Mouse (Mus musculus) liver, embryonic 16.5 days (tissue): ENCODE results near the gene Arhgef18. TPM values are rescaled to one million over a fixed set of nuclear protein-coding genes. Genes with fewer than 3 reads are reported as not detected.

ENCODE experiments used
- ATAC-seq: fragments of 200-750 bp; cut with Nextera tagmentation; 2 replicates; pipeline ENCODE4 v1.8.0; 2017; ENCODE audit warnings: low read depth, mild to moderate bottlenecking, moderate number of reproducible peaks, moderate library complexity
- H3K27ac ChIP-seq: fragments of 300-500 bp; sonication (generic); 2 replicates; pipeline ENCODE4 v1.5.1; 2014; ENCODE audit warnings: mild to moderate bottlenecking, low read length
- H3K27me3 ChIP-seq: fragments of 300-500 bp; sonication (generic); 2 replicates; pipeline ENCODE4 v1.6.1; 2014; ENCODE audit warnings: low read depth, low read length, mixed read lengths; ENCODE audit not compliant: control insufficient read depth, insufficient read depth
- H3K36me3 ChIP-seq: fragments of 300-500 bp; sonication (generic); 2 replicates; pipeline ENCODE4 v1.6.1; 2014; ENCODE audit warnings: mild to moderate bottlenecking; ENCODE audit not compliant: control insufficient read depth, insufficient read depth
- H3K4me1 ChIP-seq: fragments of 300-500 bp; sonication (generic); 2 replicates; pipeline ENCODE4 v1.6.1; 2014; ENCODE audit warnings: low read depth, low read length, mixed read lengths; ENCODE audit not compliant: control insufficient read depth
- H3K4me2 ChIP-seq: fragments of 300-500 bp; sonication (generic); 2 replicates; pipeline ENCODE4 v1.6.1; 2014; ENCODE audit warnings: low read depth, low read length, mixed read lengths
- H3K4me3 ChIP-seq: fragments of 300-500 bp; sonication (generic); 2 replicates; pipeline ENCODE4 v1.5.1; 2014; ENCODE audit warnings: low read depth, mild to moderate bottlenecking, low read length
- H3K9ac ChIP-seq: fragments of 300-500 bp; sonication (generic); 2 replicates; pipeline ENCODE4 v1.6.1; 2014; ENCODE audit warnings: low read depth, low read length
- H3K9me3 ChIP-seq: fragments of 300-500 bp; sonication (generic); replicated peaks from 2 replicates; pipeline ENCODE4 v1.6.1; 2016; ENCODE audit warnings: low read length; ENCODE audit not compliant: control insufficient read depth
- WGBS: fragments of 180-500 bp; shearing (Covaris S2); extraction: QIAGEN DNeasy Blood & Tissue Kit; methylation state at CpG from one replicate; pipeline ENCODE4 v1.1.7; 2014; ENCODE audit not compliant: insufficient replicate concordance; 5-methylcytosine and 5-hydroxymethylcytosine counted together
- polyA plus RNA-seq: library from polyadenylated mRNA; unstranded; fragments of >200 nt; fragmentation: Nextera tagmentation; extraction: Ambion mirVana; gene quantifications from 2 replicates; pipeline ENCODE4 v1.2.1, GENCODE M21; 2015

Gene Arhgef18
- polyA plus RNA-seq, 1 experiment from 2014 or later: 2.6 TPM

GRCm38 (mm10) chr8:3451992-3452391 is 59.2 kb downstream of the Arhgef18 start:
- Histone ChIP-seq H3K27ac (no peak overlapping the region), H3K27me3 (no peaks in the 10 kb centered on the region), H3K4me1 (no peaks in the 10 kb centered on the region), H3K9ac (no peak overlapping the region), H3K4me2 (no peak overlapping the region), H3K9me3 (no peaks in the 10 kb centered on the region), H3K36me3 (peaks cover 32% of the 10 kb centered on the region), H3K4me3 (no peak overlapping the region)
- no peak for ATAC-seq
- 92% methylated on average over 25 of the region's 25 CpGs for WGBS

DNA sequence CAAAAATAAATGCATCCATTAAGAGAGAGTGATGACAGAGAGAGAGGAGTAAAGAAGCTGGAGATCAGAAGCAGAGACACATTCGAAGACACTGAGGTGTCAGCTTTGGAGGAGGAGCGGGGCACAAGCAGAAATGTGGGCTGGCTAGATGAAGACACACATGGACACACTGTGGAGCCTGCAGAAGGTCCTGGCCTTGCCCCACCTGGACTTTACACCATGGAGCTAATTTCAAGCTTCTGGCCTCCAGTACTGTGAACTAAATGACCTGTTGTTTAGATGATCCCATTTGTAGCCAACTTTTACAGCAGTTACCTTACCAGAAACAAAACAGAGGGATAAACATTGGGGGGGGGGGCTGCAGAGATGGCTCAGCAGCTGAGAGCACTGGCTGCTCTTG is 70.4 kb downstream of the Arhgef18 start:
- no peaks in the 10 kb centered on the region for H3K36me3 ChIP-seq
- WGBS: 66% methylated on average over 2 of the region's 2 CpGs
- H3K4me2 ChIP-seq: no peak overlapping the region
- H3K27me3 ChIP-seq: no peaks in the 10 kb centered on the region
- ATAC-seq: no peak
- H3K4me3 ChIP-seq: no peak overlapping the region
- H3K9ac ChIP-seq: no peak overlapping the region
- H3K4me1 ChIP-seq: peaks cover 9% of the 10 kb centered on the region
- H3K9me3 ChIP-seq: no peaks in the 10 kb centered on the region
- H3K27ac ChIP-seq: no peak overlapping the region

- Histone ChIP-seq H3K36me3 (no peaks in the 10 kb centered on the region), H3K27me3 (no peaks in the 10 kb centered on the region), H3K27ac (no peak overlapping the region), H3K9me3 (no peaks in the 10 kb centered on the region), H3K9ac (no peak overlapping the region), H3K4me1 (peaks cover 9% of the 10 kb centered on the region), H3K4me2 (no peak overlapping the region), H3K4me3 (no peak overlapping the region)
- no peak for ATAC-seq
- 59% methylated on average over 5 of the region's 5 CpGs for WGBS
These were observed 71.5 kb downstream of the Arhgef18 start for GRCm38 (mm10) chr8:3464309-3464708.

DNA sequence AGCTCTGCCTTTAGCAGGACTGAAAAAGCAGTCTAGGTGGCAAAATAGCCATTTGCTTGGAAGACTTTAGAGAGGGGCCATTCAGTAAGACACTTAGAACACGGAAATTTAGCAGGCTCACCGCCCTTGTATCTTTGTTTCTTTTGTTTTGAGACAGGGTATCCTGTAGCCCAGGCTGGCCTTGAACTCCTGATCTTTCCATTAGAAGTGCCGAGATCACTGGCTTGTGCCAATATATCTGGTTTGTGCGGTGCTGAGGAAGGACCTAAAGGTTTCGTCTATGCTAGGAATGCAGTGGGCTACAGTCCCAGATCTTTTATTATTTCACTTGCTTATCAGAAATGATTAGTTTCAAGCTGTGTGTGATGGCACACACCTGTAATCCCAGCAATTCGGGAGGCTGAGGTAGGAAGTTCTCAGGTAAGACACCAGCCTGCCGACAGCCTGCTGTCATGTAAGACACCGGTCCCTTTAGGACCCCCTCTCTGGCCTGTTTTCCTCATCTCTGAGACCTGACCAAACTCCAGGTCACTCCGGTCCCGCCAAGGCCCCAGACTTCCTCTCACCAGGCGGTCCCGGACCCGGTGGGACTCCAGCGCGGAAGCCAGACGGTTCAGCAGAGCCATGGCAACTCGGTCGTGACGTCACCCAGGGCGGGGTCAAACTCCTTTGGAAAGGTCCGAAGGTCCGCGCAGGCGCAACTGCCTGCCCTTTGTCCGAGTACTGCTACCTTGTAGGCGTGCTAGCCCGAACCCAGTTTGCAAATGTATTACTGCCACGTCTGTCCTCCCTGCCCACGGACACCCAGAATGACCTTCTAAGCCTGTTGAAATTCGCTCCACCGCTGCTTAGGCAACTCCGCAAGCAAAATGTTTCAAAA is 74.4 kb downstream of the Arhgef18 start, which contains the start of gene Pex11g:
Gene Pex11g (minus strand): TSS at position 675 of the 880 bp plus-strand sequence.
- 7% methylated on average over 32 of the region's 32 CpGs for WGBS
- H3K9ac ChIP-seq: peak within 1 kb of the TSS; percentile 62
- no peaks in the 10 kb centered on the region for H3K9me3 ChIP-seq
- no peaks in the 10 kb centered on the region for H3K27me3 ChIP-seq
- peak within 1 kb of the TSS; percentile 81 for H3K4me2 ChIP-seq
- peak within 1 kb of the TSS; percentile 67 for H3K4me3 ChIP-seq
- no peaks in the 10 kb centered on the region for H3K36me3 ChIP-seq
- peak within 1 kb of the TSS; percentile 59 for H3K27ac ChIP-seq
- ATAC-seq: peak; percentile 94
- H3K4me1 ChIP-seq: peaks cover 9% of the 10 kb centered on the region

GRCm38 (mm10) chr8:3467886-3468545 is 75.2 kb downstream of the Arhgef18 start:
- Histone ChIP-seq H3K4me1 (peaks cover 9% of the 10 kb centered on the region), H3K27ac (peak overlapping the region; percentile 46), H3K36me3 (no peaks in the 10 kb centered on the region), H3K9me3 (no peaks in the 10 kb centered on the region), H3K27me3 (no peaks in the 10 kb centered on the region), H3K9ac (peak overlapping the region; percentile 62), H3K4me3 (peak overlapping the region; percentile 67), H3K4me2 (peak overlapping the region; percentile 81)
- no peak for ATAC-seq
- 44% methylated on average over 9 of the region's 9 CpGs for WGBS

DNA sequence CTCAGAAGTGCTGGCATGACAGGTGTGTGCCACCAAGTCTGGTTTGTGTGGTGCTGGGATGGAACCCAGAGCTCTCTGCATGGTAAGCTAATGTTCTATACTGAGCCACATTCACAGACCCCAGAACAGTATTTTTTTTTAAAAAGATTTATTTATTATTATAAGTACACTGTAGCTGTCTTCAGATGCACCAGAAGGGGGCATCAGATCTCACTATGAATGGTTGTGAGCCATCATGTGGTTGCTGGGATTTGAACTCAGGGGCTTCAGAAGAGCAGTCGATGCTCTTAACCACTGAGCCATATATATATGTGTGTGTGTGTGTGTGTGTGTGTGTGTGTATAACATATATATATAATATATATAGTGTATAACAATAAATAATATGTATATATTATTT is 76.0 kb downstream of the Arhgef18 start:
- H3K9ac ChIP-seq: no peak overlapping the region
- 52% methylated on average over 1 of the region's 1 CpGs for WGBS
- H3K4me1 ChIP-seq: peaks cover 9% of the 10 kb centered on the region
- no peaks in the 10 kb centered on the region for H3K27me3 ChIP-seq
- H3K36me3 ChIP-seq: no peaks in the 10 kb centered on the region
- no peaks in the 10 kb centered on the region for H3K9me3 ChIP-seq
- H3K4me2 ChIP-seq: no peak overlapping the region
- no peak overlapping the region for H3K27ac ChIP-seq
- ATAC-seq: no peak
- no peak overlapping the region for H3K4me3 ChIP-seq

GRCm38 (mm10) chr8:3470562-3470961 is 77.8 kb downstream of the Arhgef18 start, which contains the start of gene Tex45:
TSS of gene Tex45 (plus strand) at chr8:3470862.
- Histone ChIP-seq H3K36me3 (no peaks in the 10 kb centered on the region), H3K4me3 (no peak within 1 kb of the TSS), H3K9ac (no peak within 1 kb of the TSS), H3K27ac (no peak within 1 kb of the TSS), H3K9me3 (no peaks in the 10 kb centered on the region), H3K27me3 (peaks cover under 1% of the 10 kb centered on the region), H3K4me1 (peaks cover 9% of the 10 kb centered on the region), H3K4me2 (no peak within 1 kb of the TSS)
- ATAC-seq: no peak

DNA sequence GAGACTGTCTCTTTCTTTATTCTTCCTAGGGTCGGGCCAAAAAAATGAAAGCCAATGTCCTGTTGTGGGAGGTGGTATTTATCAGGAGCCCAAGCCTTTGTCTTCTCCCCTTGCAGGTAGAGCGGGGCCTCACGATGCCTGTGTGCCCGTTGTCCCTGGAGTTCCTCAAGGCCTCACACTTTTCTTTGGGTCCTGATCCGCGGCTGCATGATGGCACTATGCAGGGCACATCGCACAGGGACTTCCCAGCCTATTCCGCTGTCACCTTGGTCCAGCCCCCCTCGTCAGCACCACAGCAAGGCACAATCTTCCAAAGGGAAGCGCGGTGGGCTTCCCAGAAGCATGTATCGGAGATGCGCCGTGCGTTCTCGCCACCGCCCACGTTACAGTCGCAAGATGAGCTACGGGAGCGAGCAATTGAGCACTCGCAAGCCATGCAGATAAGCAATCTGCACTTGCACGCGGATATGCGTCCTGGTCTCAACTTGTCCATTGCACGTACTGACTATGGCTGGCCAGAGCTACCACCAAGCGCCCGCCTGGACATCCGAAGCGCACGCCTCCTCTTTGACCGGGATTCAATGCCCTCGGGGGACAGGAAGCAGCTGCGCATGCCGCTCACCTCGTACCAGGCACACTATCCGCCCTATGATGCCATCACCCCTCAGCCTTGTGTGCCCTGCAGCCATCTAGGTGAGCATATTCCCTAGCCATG is 83.1 kb downstream of the Arhgef18 start:
- Histone ChIP-seq H3K27me3 (peaks cover 8% of the 10 kb centered on the region), H3K9ac (no peak overlapping the region), H3K4me2 (peak overlapping the region; percentile 24), H3K4me1 (no peaks in the 10 kb centered on the region), H3K27ac (no peak overlapping the region), H3K9me3 (no peaks in the 10 kb centered on the region), H3K36me3 (no peaks in the 10 kb centered on the region), H3K4me3 (0 out of 2 replicates have a peak overlapping the region, but pooled peaks have one; percentile 1)
- WGBS: 19% methylated on average over 37 of the region's 37 CpGs
- no peak for ATAC-seq
